Mouse (Mus musculus): ENCODE data around the gene Olfr763.

GRCm38 (mm10) chr10:129004032-129004920, 6.3 kb upstream of the Olfr763 start:
- TF ChIP-seq CTCF (IDR thresholded peaks at IDR 0.05; ENCODE audit: control insufficient read depth, insufficient read depth, low read length), result no peak
- no peak for TF ChIP-seq POLR2A (IDR thresholded peaks at IDR 0.05; ENCODE audit: borderline replicate concordance, control insufficient read depth, low read depth, low read length)

Data from bone marrow, adult 2 months (tissue).